Mouse (Mus musculus): ENCODE measurements around the gene Mapre3. TPM values are rescaled to one million over a fixed set of nuclear protein-coding genes. Genes with fewer than 3 reads are reported as not detected.
"Not testable (repeated sequence)": the region's sequence is repeated elsewhere in the genome, so short reads cannot be mapped to it uniquely, and the experiment has no call there.

Mapre3 gene
- polyA plus RNA-seq, 1 experiment from 2014 or later: 22.4 TPM

DNA sequence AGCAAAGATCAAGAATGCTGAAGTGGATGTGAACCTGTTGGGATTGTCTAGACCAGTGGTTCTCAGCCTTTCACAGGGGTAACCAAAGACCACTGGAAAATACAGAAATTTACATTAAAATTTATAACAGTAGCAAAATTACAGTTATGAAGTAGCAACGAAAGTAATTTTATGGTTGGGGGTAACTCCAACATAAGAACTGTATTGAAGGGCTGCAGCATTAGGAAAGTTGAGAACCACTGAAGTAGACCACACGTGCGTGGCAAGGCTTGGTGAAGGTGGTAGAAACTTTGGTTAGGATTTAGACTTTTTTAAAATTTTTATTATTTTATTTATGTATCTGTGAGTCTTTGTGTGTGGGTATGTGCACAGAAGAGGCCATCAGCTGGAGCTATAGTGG is 53.3 kb downstream of the Mapre3 start, which contains the start of gene Tmem214:
TSS of gene Tmem214 (plus strand) at position 301 of the 400 bp plus-strand sequence.
- Histone ChIP-seq H3K4me2 (ENCODE audit: low read depth, low read length) (peak within 1 kb of the TSS; percentile 85), H3K27me3 (ENCODE audit: control insufficient read depth, insufficient read depth, low read depth, low read length) (no peaks in the 10 kb centered on the region), H3K4me3 (ENCODE audit: low read length) (no peak within 1 kb of the TSS), H3K36me3 (ENCODE audit: control insufficient read depth, insufficient read depth, low read length) (peaks cover 13% of the 10 kb centered on the region), H3K9me3 (ENCODE audit: control insufficient read depth, low read length) (no peaks in the 10 kb centered on the region), H3K9ac (ENCODE audit: low read length) (no peak within 1 kb of the TSS), H3K4me1 (replicated peaks; ENCODE audit: control insufficient read depth, insufficient read depth, low read length) (peaks cover 11% of the 10 kb centered on the region), H3K27ac (ENCODE audit: low read length) (no peak within 1 kb of the TSS)
- no peak for ATAC-seq (ENCODE audit: low read depth)
- 89% methylated on average over 3 of the region's 3 CpGs for WGBS

DNA sequence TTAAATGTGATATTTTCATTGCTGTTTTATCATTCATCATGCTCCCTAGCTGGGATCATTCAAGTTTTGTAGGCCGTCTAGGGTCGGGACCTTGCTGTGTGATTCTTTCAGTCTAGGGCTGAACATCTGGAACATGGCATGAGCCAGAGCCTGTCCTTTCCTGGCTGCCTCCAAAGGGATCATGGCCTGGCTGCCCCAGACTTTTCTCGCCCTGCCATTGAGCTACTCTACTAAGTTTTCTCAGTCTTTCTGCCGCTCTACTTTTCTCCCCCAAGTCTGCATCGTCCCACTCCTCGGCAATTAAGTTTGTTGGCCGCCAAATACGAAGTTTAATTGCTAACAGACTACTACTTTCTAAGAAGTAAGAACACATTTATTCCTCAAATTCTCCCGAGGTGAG is 54.5 kb downstream of the Mapre3 start:
- Histone ChIP-seq H3K36me3 (ENCODE audit: control insufficient read depth, insufficient read depth, low read length) (peaks cover 21% of the 10 kb centered on the region), H3K4me2 (ENCODE audit: low read depth, low read length) (peak overlapping the region; percentile 85), H3K27me3 (ENCODE audit: control insufficient read depth, insufficient read depth, low read depth, low read length) (no peaks in the 10 kb centered on the region), H3K4me1 (replicated peaks; ENCODE audit: control insufficient read depth, insufficient read depth, low read length) (peaks cover 11% of the 10 kb centered on the region), H3K27ac (ENCODE audit: low read length) (peak overlapping the region; percentile 38; the same call in 1 of the 2 replicates), H3K9ac (ENCODE audit: low read length) (peak overlapping the region; percentile 91), H3K9me3 (ENCODE audit: control insufficient read depth, low read length) (no peaks in the 10 kb centered on the region), H3K4me3 (ENCODE audit: low read length) (peak overlapping the region; percentile 87)
- 15% methylated on average over 9 of the region's 9 CpGs for WGBS
- ATAC-seq (ENCODE audit: low read depth): peak; percentile 32; the same call in 1 of the 2 replicates

DNA sequence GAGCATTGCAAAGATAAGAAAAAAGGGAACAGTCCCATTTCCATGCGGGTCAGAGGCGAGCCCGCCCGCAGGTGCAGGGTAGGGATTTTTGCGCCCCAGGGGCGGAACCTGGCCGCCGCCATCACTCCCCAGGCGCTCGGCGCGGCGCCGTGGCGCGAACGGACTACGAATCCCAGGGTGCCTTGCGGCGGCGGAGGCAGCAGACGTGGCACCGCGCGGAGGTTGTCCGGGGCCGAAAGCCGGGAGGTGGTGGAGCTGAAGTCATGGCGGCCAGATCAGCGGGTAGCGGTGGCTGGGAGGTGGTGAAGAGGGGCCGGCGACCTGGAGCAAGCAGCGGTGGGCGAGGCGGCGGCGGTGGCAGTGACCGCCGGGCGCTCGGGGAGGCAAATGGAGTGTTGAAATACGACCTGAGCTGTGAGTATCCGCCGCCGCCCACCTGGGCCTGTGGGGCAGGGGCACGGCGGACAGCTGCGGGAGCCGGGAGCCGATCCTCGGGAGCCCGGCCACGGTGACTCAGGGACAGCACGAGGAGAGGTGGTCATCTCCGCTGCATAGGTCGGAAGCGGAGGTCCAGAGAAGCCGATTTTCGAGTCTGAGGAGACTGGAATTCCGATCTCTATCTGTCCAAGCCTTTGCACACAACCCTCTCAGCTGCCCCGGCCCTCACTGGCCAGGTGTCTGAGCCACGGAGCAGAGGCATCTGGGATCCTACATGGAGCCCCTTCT is 55.1 kb downstream of the Mapre3 start:
- Histone ChIP-seq H3K4me1 (replicated peaks; ENCODE audit: control insufficient read depth, insufficient read depth, low read length) (peaks cover 11% of the 10 kb centered on the region), H3K9me3 (ENCODE audit: control insufficient read depth, low read length) (no peaks in the 10 kb centered on the region), H3K4me2 (ENCODE audit: low read depth, low read length) (peak overlapping the region; percentile 85), H3K27ac (ENCODE audit: low read length) (peak overlapping the region; percentile 45), H3K9ac (ENCODE audit: low read length) (peak overlapping the region; percentile 91), H3K4me3 (ENCODE audit: low read length) (peak overlapping the region; percentile 87), H3K27me3 (ENCODE audit: control insufficient read depth, insufficient read depth, low read depth, low read length) (no peaks in the 10 kb centered on the region), H3K36me3 (ENCODE audit: control insufficient read depth, insufficient read depth, low read length) (peaks cover 27% of the 10 kb centered on the region)
- peak; percentile 95 for ATAC-seq (ENCODE audit: low read depth)
- WGBS: under 1% methylated on average over 63 of the region's 63 CpGs

DNA sequence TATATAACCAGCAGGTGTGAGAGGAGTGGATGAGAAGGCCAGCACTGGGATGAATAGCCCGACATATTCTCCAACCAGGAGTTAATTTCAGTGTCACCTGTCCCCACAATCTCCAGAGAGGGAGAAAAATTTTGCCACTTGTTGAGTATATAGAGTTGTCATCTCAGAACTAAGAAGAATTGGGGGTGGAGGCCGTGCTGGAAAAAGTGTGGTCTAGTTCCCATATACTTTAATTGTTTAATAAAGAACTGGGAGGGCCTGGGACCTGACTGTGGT is 55.6 kb downstream of the Mapre3 start:
- Histone ChIP-seq H3K9me3 (ENCODE audit: control insufficient read depth, low read length) (no peaks in the 10 kb centered on the region), H3K4me1 (replicated peaks; ENCODE audit: control insufficient read depth, insufficient read depth, low read length) (peaks cover 11% of the 10 kb centered on the region), H3K36me3 (ENCODE audit: control insufficient read depth, insufficient read depth, low read length) (peaks cover 32% of the 10 kb centered on the region), H3K4me3 (ENCODE audit: low read length) (peak overlapping the region; percentile 87), H3K27me3 (ENCODE audit: control insufficient read depth, insufficient read depth, low read depth, low read length) (no peaks in the 10 kb centered on the region), H3K9ac (ENCODE audit: low read length) (peak overlapping the region; percentile 91), H3K4me2 (ENCODE audit: low read depth, low read length) (peak overlapping the region; percentile 85), H3K27ac (ENCODE audit: low read length) (peak overlapping the region; percentile 45)
- no peak for ATAC-seq (ENCODE audit: low read depth)
- WGBS: 13% methylated on average over 2 of the region's 2 CpGs

GRCm38 (mm10) chr5:30872574-30872973 is 58.1 kb downstream of the Mapre3 start:
- Histone ChIP-seq H3K4me1 (replicated peaks; ENCODE audit: control insufficient read depth, insufficient read depth, low read length) (peaks cover 11% of the 10 kb centered on the region), H3K9ac (ENCODE audit: low read length) (no peak overlapping the region), H3K36me3 (ENCODE audit: control insufficient read depth, insufficient read depth, low read length) (peaks cover 54% of the 10 kb centered on the region), H3K27me3 (ENCODE audit: control insufficient read depth, insufficient read depth, low read depth, low read length) (no peaks in the 10 kb centered on the region), H3K9me3 (ENCODE audit: control insufficient read depth, low read length) (no peaks in the 10 kb centered on the region), H3K27ac (ENCODE audit: low read length) (no peak overlapping the region), H3K4me3 (ENCODE audit: low read length) (no peak overlapping the region), H3K4me2 (ENCODE audit: low read depth, low read length) (no peak overlapping the region)
- 88% methylated on average over 9 of the region's 9 CpGs for WGBS
- ATAC-seq (ENCODE audit: low read depth): no peak

DNA sequence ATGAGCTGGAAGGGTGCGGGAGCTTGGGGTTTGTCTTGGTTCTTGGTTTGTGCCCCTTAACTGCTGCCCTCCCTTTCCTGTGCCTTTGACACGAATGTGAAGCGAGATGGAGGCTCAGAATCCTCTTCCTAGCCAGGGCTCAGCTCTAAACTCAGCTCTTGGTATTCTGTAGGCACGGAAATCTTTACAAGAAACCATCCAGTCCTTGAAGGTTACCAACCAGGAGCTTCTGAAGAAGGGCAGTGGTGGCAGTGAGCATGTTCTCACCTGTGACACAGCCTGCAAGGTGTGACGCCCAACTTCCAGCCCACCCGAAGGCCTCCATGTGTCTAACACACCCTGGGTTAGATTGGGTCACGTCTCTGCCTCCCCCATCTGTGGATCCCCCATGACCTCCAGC is 59.9 kb downstream of the Mapre3 start:
- H3K4me2 ChIP-seq (ENCODE audit: low read depth, low read length): no peak overlapping the region
- H3K27ac ChIP-seq (ENCODE audit: low read length): no peak overlapping the region
- no peak overlapping the region for H3K9ac ChIP-seq (ENCODE audit: low read length)
- ATAC-seq (ENCODE audit: low read depth): no peak
- H3K27me3 ChIP-seq (ENCODE audit: control insufficient read depth, insufficient read depth, low read depth, low read length): no peaks in the 10 kb centered on the region
- no peaks in the 10 kb centered on the region for H3K9me3 ChIP-seq (ENCODE audit: control insufficient read depth, low read length)
- 79% methylated on average over 7 of the region's 7 CpGs for WGBS
- peaks cover 7% of the 10 kb centered on the region for H3K4me1 ChIP-seq (replicated peaks; ENCODE audit: control insufficient read depth, insufficient read depth, low read length)
- peaks cover 56% of the 10 kb centered on the region for H3K36me3 ChIP-seq (ENCODE audit: control insufficient read depth, insufficient read depth, low read length)
- H3K4me3 ChIP-seq (ENCODE audit: low read length): no peak overlapping the region

DNA sequence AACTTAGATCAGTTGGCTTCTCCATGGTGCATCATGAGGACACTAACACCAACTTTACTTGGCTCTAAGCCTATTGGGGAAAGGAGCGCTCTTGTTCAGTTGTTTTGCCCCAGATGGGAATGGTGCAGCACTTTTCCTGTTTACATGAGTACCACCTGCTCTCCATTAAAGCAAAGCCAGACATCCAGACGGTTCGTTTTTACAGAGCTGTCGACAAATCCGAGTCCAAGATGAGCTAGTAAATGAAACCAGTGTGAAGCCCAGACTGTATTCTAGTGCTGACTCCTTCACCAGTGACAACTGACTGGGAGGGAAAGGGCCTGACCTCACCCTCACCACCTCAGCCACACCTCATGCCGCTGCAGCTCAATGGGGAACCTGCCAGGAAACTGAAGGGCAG is 64.2 kb downstream of the Mapre3 start:
- Histone ChIP-seq H3K4me2 (ENCODE audit: low read depth, low read length) (no peak overlapping the region), H3K36me3 (ENCODE audit: control insufficient read depth, insufficient read depth, low read length) (peaks cover 39% of the 10 kb centered on the region), H3K27ac (ENCODE audit: low read length) (no peak overlapping the region), H3K9me3 (ENCODE audit: control insufficient read depth, low read length) (no peaks in the 10 kb centered on the region), H3K4me3 (ENCODE audit: low read length) (no peak overlapping the region), H3K9ac (ENCODE audit: low read length) (no peak overlapping the region), H3K4me1 (replicated peaks; ENCODE audit: control insufficient read depth, insufficient read depth, low read length) (no peaks in the 10 kb centered on the region), H3K27me3 (ENCODE audit: control insufficient read depth, insufficient read depth, low read depth, low read length) (no peaks in the 10 kb centered on the region)
- ATAC-seq (ENCODE audit: low read depth): 0 out of 2 replicates have a peak, but pooled peaks have one; percentile 8
- WGBS: 28% methylated on average over 6 of the region's 6 CpGs

DNA sequence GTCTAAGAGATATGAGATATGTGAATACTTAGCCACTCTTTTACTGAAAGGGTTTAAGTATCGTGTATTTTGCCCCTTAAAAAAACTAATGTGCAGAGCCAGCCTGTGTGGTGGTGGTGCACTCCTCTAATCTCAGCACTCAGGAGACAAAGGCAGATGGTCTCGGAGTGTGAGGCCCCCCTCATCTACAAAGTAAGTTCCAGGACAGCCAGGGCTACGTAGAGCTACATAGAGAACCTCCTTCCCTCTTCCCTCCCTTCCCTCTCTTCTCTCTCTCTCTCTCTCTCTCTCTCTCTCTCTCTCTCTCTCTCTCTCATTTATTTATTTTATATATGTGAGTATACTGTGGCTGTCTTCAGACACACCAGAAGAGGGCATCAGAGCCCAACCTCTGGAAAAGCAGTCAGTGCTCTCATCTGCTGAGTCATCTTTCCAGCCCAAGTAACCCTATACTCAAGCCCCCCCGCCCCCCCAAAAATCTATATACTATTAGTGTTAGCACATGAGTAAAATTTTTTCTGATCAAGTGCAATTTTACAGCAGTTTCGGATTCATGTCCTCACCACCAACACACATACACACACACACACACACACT is 65.0 kb downstream of the Mapre3 start:
- 0 out of 2 replicates have a peak, but pooled peaks have one; percentile 23 for ATAC-seq (ENCODE audit: low read depth)
- 56% methylated on average over 5 of the region's 5 CpGs for WGBS

GRCm38 (mm10) chr5:30881839-30882238 is 67.4 kb downstream of the Mapre3 start:
- not testable (repeated sequence) for H3K9ac ChIP-seq (ENCODE audit: low read length); H3K36me3 ChIP-seq (ENCODE audit: control insufficient read depth, insufficient read depth, low read length); H3K4me1 ChIP-seq (replicated peaks; ENCODE audit: control insufficient read depth, insufficient read depth, low read length); H3K27me3 ChIP-seq (ENCODE audit: control insufficient read depth, insufficient read depth, low read depth, low read length); H3K4me2 ChIP-seq (ENCODE audit: low read depth, low read length); H3K27ac ChIP-seq (ENCODE audit: low read length); H3K4me3 ChIP-seq (ENCODE audit: low read length); H3K9me3 ChIP-seq (ENCODE audit: control insufficient read depth, low read length); ATAC-seq (ENCODE audit: low read depth)
- WGBS: 79% methylated on average over 4 of the region's 4 CpGs

More for the DNA sequence above, 65.0 kb downstream of the Mapre3 start:
- H3K27me3 ChIP-seq (ENCODE audit: control insufficient read depth, insufficient read depth, low read depth, low read length): no peaks in the 10 kb centered on the region
- no peak overlapping the region for H3K9ac ChIP-seq (ENCODE audit: low read length)
- no peak overlapping the region for H3K4me3 ChIP-seq (ENCODE audit: low read length)
- H3K4me2 ChIP-seq (ENCODE audit: low read depth, low read length): no peak overlapping the region
- H3K4me1 ChIP-seq (replicated peaks; ENCODE audit: control insufficient read depth, insufficient read depth, low read length): no peaks in the 10 kb centered on the region
- H3K36me3 ChIP-seq (ENCODE audit: control insufficient read depth, insufficient read depth, low read length): peaks cover 31% of the 10 kb centered on the region
- no peaks in the 10 kb centered on the region for H3K9me3 ChIP-seq (ENCODE audit: control insufficient read depth, low read length)
- H3K27ac ChIP-seq (ENCODE audit: low read length): no peak overlapping the region
